Mouse (Mus musculus): ENCODE data around the gene Zfc3h1. TPM values are rescaled to one million over a fixed set of nuclear protein-coding genes. Genes with fewer than 3 reads are reported as not detected.

The Zfc3h1 gene
- 22.7 and 23.1 TPM in 2 replicates for polyA plus RNA-seq (2014; fragmentation: Nextera tagmentation; extraction: Ambion mirVana)

DNA sequence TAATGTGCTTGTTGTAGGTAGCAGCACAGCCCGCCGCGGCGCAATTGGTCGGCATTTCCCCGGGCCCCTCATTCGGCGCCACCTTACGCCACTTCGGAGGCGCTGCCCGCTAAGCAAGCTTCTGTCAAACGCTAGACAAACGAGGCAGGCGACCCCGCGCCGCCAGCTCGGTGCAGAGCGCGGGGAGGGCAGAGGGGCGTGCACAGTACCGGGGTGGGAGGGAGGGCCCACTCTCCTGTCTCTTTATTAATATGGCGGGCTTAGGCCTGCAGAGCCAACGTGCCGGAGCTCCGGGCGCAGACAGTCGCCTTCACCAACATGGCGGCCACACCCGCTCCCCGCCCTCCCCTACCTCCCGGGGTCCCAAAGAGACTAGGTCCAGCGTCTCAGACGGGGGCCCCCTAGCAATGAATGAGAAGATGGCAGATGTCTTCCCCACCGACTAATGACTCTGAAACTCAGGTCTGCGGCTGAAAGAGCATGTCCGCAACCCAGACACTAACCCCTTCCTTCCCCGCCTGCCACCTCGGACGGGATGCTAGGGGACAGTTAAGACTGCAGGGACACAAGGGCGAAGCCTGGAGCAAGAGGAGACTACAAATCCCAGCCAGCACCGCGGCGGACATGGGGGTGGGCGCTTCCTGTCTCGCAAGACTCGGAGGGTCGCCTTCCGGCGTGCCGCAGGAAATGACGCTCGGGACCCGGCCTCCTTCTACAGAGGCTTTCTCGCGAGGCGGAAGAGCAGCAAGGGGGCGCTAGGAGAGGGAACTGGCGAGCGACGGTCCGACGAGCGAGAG lies at the start of gene Zfc3h1, which contains the start of gene Thap2:
Gene Zfc3h1 (plus strand): TSS at position 739 of the 797 bp plus-strand sequence.
Gene Thap2 (minus strand): TSS at position 223 of the 797 bp plus-strand sequence.
- Histone ChIP-seq H3K4me3 (ENCODE audit: low read depth, low read length) (peak within 1 kb of the TSS; percentile 91), H3K4me2 (peak within 1 kb of the TSS; percentile 70), H3K4me1 (ENCODE audit: insufficient read depth) (peaks cover 8% of the 10 kb centered on the region), H3K36me3 (ENCODE audit: insufficient read depth) (peaks cover 20% of the 10 kb centered on the region), H3K27me3 (ENCODE audit: insufficient read depth, low read length) (no peaks in the 10 kb centered on the region), H3K9me3 (ENCODE audit: low read depth, low read length) (no peaks in the 10 kb centered on the region), H3K27ac (ENCODE audit: low read depth) (peak within 1 kb of the TSS; percentile 98), H3K9ac (peak within 1 kb of the TSS; percentile 95)
- peak; percentile 99 for DNase-seq
- ATAC-seq (ENCODE audit: insufficient read depth): peak; percentile 99
- peak; percentile 77 for TF ChIP-seq CTCF (IDR thresholded peaks at IDR 0.05; ENCODE audit: low read depth)
- WGBS: under 1% methylated on average over 65 of the region's 65 CpGs

DNA sequence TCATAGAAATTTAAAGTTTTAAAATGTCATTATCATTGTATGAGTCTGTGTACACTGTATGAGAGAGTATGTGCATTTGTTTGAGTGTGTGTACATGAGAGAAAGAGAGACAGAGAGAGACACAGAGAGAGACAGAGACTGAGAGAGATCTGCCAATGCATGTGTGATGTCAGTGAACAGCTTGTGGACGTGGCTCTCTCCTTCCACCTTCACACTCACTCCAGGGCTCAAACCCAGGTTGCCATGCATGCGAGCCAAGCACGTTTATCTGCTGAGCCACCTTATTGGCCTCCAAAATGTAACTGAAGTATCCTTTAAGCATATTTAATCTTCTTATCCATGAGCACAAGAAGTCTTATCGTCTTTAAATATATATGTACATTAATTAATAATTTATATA lies 47.9 kb upstream of the Zfc3h1 start:
- TF ChIP-seq CTCF (IDR thresholded peaks at IDR 0.05; ENCODE audit: low read depth): no peak
- Histone ChIP-seq H3K27me3 (ENCODE audit: insufficient read depth, low read length) (no peaks in the 10 kb centered on the region), H3K4me2 (no peak overlapping the region), H3K4me1 (ENCODE audit: insufficient read depth) (no peaks in the 10 kb centered on the region), H3K27ac (ENCODE audit: low read depth) (no peak overlapping the region), H3K4me3 (ENCODE audit: low read depth, low read length) (no peak overlapping the region), H3K9me3 (ENCODE audit: low read depth, low read length) (no peaks in the 10 kb centered on the region), H3K9ac (no peak overlapping the region), H3K36me3 (ENCODE audit: insufficient read depth) (peaks cover 12% of the 10 kb centered on the region; the same call in 1 of the 2 replicates)
- no peak for DNase-seq
- no peak for ATAC-seq (ENCODE audit: insufficient read depth)
- 72% methylated on average over 4 of the region's 4 CpGs for WGBS

DNA sequence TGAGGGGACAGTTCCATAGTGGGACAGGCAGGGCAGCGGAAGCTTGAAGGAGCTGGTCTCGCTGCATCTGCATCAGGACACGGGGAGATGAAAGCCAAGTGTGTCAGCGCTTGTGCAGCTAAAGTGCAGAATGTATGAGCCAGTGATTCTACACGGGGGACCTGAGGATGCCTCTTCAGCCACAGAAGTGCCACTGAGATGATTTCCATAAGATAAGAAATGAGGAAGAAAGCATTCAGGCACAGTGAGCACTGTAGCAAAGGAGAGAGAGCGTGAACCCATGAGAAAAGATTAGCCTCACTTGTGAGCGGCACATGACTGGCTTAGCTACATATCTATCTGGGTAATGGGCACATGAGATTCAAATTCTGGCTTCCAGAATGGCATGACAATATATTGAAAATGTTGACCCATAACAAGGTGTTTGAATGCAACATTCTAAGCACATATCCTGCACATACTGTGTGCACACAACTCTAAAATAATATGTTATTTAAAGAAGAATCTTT lies 44.9 kb upstream of the Zfc3h1 start:
- TF ChIP-seq CTCF (IDR thresholded peaks at IDR 0.05; ENCODE audit: low read depth): no peak

DNA sequence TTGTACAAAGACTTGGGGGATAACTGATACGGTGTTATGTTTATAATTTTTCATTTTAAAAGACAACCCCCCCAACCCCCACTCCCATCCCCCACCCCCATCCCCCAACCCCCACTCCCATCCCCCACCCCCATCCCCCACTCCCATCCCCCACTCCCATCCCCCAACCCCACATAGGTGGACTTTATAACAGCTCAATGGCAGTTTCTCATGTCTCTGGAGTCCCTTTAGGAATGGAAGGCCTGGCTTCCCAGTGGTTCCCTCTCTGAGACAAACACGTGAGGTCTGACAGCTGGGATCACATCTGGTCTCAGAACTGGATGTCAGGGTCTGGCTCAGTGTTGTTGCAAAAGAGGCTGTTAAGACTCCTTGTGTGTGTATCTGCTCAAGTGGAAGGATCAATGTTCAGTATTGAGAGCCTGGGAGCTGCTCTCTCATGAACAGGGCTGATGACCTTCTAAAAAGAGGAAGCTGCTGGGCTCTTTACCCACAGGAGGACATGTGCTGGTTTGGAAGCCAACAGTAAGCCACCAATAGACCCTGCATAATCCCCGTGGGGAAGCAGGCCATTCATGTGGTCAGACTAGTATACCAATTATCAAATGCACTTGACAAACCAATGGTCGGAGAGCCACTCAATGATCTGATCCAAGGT lies 41.9 kb upstream of the Zfc3h1 start:
- Histone ChIP-seq H3K4me3 (ENCODE audit: low read depth, low read length) (no peak overlapping the region), H3K4me1 (ENCODE audit: insufficient read depth) (no peaks in the 10 kb centered on the region), H3K27me3 (ENCODE audit: insufficient read depth, low read length) (no peaks in the 10 kb centered on the region), H3K36me3 (ENCODE audit: insufficient read depth) (peaks cover 27% of the 10 kb centered on the region; the same call in 1 of the 2 replicates), H3K4me2 (no peak overlapping the region), H3K27ac (ENCODE audit: low read depth) (no peak overlapping the region), H3K9ac (no peak overlapping the region), H3K9me3 (ENCODE audit: low read depth, low read length) (no peaks in the 10 kb centered on the region)
- DNase-seq (no peak), ATAC-seq (ENCODE audit: insufficient read depth) (no peak)
- no peak for TF ChIP-seq CTCF (IDR thresholded peaks at IDR 0.05; ENCODE audit: low read depth)
- WGBS: 88% methylated on average over 4 of the region's 4 CpGs

More for the DNA sequence above, 44.9 kb upstream of the Zfc3h1 start:
- no peak overlapping the region for H3K4me2 ChIP-seq
- H3K27ac ChIP-seq (ENCODE audit: low read depth): no peak overlapping the region
- no peak for ATAC-seq (ENCODE audit: insufficient read depth)
- H3K27me3 ChIP-seq (ENCODE audit: insufficient read depth, low read length): no peaks in the 10 kb centered on the region
- no peak overlapping the region for H3K9ac ChIP-seq
- WGBS: 87% methylated on average over 7 of the region's 7 CpGs
- no peaks in the 10 kb centered on the region for H3K9me3 ChIP-seq (ENCODE audit: low read depth, low read length)
- no peak overlapping the region for H3K4me3 ChIP-seq (ENCODE audit: low read depth, low read length)
- DNase-seq: no peak
- peaks cover 18% of the 10 kb centered on the region; the same call in 1 of the 2 replicates for H3K36me3 ChIP-seq (ENCODE audit: insufficient read depth)
- H3K4me1 ChIP-seq (ENCODE audit: insufficient read depth): no peaks in the 10 kb centered on the region

DNA sequence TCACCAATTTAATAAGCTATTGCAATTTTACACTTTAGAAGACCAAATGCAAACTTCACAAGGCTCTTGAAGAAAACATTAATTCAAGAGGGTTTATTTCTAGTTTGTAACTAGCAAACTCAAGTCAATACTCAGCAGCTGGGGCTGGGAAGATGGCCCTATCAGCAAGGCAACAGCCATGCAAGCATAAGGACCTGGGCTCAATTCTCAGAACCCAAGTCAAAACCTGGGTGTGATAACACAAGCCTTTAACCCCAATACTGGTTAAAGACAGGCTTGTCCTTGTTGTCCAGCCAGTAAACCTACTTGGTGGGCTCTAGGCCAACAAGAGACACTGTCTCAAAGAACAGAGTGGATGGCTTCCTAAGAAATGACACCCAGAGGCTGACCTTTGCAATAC lies 38.3 kb upstream of the Zfc3h1 start:
- H3K36me3 ChIP-seq (ENCODE audit: insufficient read depth): peaks cover 20% of the 10 kb centered on the region; the same call in 1 of the 2 replicates
- ATAC-seq (ENCODE audit: insufficient read depth): no peak
- no peak for DNase-seq
- no peak overlapping the region for H3K9ac ChIP-seq
- H3K27me3 ChIP-seq (ENCODE audit: insufficient read depth, low read length): no peaks in the 10 kb centered on the region
- TF ChIP-seq CTCF (IDR thresholded peaks at IDR 0.05; ENCODE audit: low read depth): no peak
- no peaks in the 10 kb centered on the region for H3K9me3 ChIP-seq (ENCODE audit: low read depth, low read length)
- H3K27ac ChIP-seq (ENCODE audit: low read depth): no peak overlapping the region
- H3K4me3 ChIP-seq (ENCODE audit: low read depth, low read length): no peak overlapping the region
- H3K4me1 ChIP-seq (ENCODE audit: insufficient read depth): no peaks in the 10 kb centered on the region
- H3K4me2 ChIP-seq: no peak overlapping the region

DNA sequence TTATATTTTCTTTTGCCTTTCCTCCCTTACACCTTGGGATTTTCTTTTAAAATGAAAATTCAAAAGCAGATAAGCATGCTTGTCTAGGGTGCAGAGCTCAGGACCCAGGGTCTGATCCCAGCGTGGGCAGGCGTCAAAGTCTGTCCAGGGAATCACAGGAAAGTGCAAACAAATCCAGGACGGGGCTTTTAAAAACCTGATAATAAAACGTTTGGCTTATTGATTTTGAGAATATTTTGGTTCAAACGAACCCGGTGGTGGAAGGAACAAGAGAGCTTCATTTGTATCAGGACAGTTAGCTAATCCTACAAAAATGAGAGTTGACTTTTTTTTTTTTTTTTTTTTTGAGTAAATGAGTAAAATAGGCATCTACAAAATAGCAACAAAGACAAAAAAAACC lies 36.6 kb upstream of the Zfc3h1 start:
- Histone ChIP-seq H3K9me3 (ENCODE audit: low read depth, low read length) (no peaks in the 10 kb centered on the region), H3K4me3 (ENCODE audit: low read depth, low read length) (no peak overlapping the region), H3K36me3 (ENCODE audit: insufficient read depth) (peaks cover 9% of the 10 kb centered on the region; the same call in 1 of the 2 replicates), H3K4me1 (ENCODE audit: insufficient read depth) (no peaks in the 10 kb centered on the region), H3K27me3 (ENCODE audit: insufficient read depth, low read length) (no peaks in the 10 kb centered on the region), H3K4me2 (no peak overlapping the region), H3K9ac (no peak overlapping the region), H3K27ac (ENCODE audit: low read depth) (no peak overlapping the region)
- DNase-seq (no peak), ATAC-seq (ENCODE audit: insufficient read depth) (no peak)
- WGBS: 61% methylated on average over 6 of the region's 6 CpGs
- TF ChIP-seq CTCF (IDR thresholded peaks at IDR 0.05; ENCODE audit: low read depth): no peak

DNA sequence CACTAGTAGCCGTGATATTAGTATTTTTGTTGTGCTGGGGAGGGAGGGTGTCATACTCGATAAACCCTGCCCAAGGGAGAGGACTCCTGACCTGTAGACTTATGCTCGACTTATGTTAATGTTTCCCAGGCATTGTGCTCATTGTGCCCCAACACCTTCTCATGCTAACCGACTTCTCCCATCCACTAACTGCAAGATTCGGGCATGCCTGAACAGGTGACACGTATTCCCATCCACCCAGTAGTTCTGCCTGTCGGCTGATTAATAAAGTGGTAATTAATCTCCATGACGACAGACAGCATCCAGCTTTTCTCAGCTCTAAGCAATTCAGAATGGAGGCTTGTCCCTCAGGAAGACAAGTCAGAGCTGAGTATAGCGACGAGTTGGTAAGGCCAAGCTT lies 35.7 kb upstream of the Zfc3h1 start:
- DNase-seq: no peak
- no peak overlapping the region for H3K4me3 ChIP-seq (ENCODE audit: low read depth, low read length)
- peaks cover 9% of the 10 kb centered on the region; the same call in 1 of the 2 replicates for H3K36me3 ChIP-seq (ENCODE audit: insufficient read depth)
- H3K9me3 ChIP-seq (ENCODE audit: low read depth, low read length): no peaks in the 10 kb centered on the region
- H3K27ac ChIP-seq (ENCODE audit: low read depth): no peak overlapping the region
- 65% methylated on average over 10 of the region's 10 CpGs for WGBS
- TF ChIP-seq CTCF (IDR thresholded peaks at IDR 0.05; ENCODE audit: low read depth): no peak
- no peak overlapping the region for H3K9ac ChIP-seq
- no peak for ATAC-seq (ENCODE audit: insufficient read depth)
- no peaks in the 10 kb centered on the region for H3K4me1 ChIP-seq (ENCODE audit: insufficient read depth)
- H3K4me2 ChIP-seq: no peak overlapping the region
- H3K27me3 ChIP-seq (ENCODE audit: insufficient read depth, low read length): no peaks in the 10 kb centered on the region
